Mouse (Mus musculus): ENCODE measurements around the gene Alpl.

- TF ChIP-seq CTCF (IDR thresholded peaks at IDR 0.05; ENCODE audit: low read depth) (no peak), EP300 (IDR thresholded peaks at IDR 0.05; ENCODE audit: low read depth) (no peak)
Measured at GRCm38 (mm10) chr4:137790981-137791380, 5.2 kb downstream of the Alpl start.

Data from liver, embryonic 14.5 days (tissue).